Mouse (Mus musculus) cerebellum, adult 2 months (tissue): ENCODE measurements at regions not wholly inside any gene's neighbourhood (a gene's known extent, or its start where the extent isn't known, plus 50 kb on each side); places are given as distances from the start of the nearest gene placed in this dataset.

Experiments used
- CTCF ChIP-seq: fragments of 200-500 bp; IDR thresholded peaks from 2 replicates; pipeline ENCODE4 v1.5.1; 2011; ENCODE audit warnings: low read depth, mild to moderate bottlenecking, control low read depth, low read length, moderate library complexity, borderline replicate concordance; ENCODE audit not compliant: insufficient read depth
- POLR2A ChIP-seq: fragments of 200-500 bp; IDR thresholded peaks from 2 replicates; pipeline ENCODE4 v1.6.1; 2011; ENCODE audit warnings: low read length, control low read depth, borderline replicate concordance; ENCODE audit not compliant: insufficient read depth

DNA sequence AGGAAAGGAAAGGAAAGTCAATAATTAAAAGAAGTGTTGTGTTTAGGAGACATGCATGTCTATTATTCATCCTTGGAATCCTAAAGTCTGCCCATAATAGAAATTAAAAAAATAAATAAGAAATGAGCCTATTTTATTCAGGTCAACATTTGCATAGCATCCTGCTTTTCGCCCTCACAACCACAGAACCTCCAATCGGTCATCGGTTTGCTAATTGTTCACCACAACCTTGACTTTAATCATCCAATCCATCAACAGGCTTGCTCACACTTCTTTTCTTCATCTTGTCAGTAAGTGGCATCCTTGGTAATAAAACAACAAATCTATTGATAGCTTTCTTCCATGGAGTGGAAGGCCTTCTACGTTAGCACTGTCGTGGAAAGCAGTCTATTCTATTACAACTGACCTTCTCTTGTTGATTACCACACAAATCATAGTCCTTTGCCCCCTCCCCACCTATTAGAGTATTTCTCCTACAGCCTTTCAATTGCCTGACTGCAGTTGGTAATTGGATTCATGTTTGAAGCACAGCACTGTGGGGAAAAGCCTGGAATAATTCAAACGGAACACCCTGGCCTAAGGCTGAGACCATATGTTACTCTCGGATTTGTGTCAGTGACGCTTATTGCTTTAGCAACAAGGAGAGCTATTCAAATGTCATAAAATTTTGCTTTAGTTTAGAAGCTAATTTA is 269.9 kb downstream of the Csnka2ip start:
- TF ChIP-seq POLR2A (no peak), CTCF (no peak)
